Mouse (Mus musculus) forebrain, embryonic 16.5 days (tissue): ENCODE results near the gene Sh3d21. TPM values are rescaled to one million over a fixed set of nuclear protein-coding genes. Genes with fewer than 3 reads are reported as not detected.
A peak's percentile ranks its signal among the peaks of the same experiment; 100 is the strongest.

Experiments
- ATAC-seq: fragments of 200-750 bp; cut with Nextera tagmentation; 2 replicates; pipeline ENCODE4 v1.8.0; 2017; ENCODE audit warnings: mild to moderate bottlenecking, moderate library complexity
- H3K27ac ChIP-seq: fragments of 300-500 bp; sonication (generic); 2 replicates; pipeline ENCODE4 v1.5.1; 2014; ENCODE audit warnings: low read length, control low read depth
- H3K27me3 ChIP-seq: fragments of 300-500 bp; sonication (generic); replicated peaks from 2 replicates; pipeline ENCODE4 v1.6.1; 2014; ENCODE audit warnings: low read length; ENCODE audit not compliant: control insufficient read depth, insufficient read depth
- H3K36me3 ChIP-seq: fragments of 300-500 bp; sonication (generic); 2 replicates; pipeline ENCODE4 v1.6.1; 2014; ENCODE audit not compliant: control insufficient read depth, insufficient read depth
- H3K4me1 ChIP-seq: fragments of 300-500 bp; sonication (generic); replicated peaks from 2 replicates; pipeline ENCODE4 v1.6.1; 2014; ENCODE audit warnings: low read length; ENCODE audit not compliant: control insufficient read depth, insufficient read depth
- H3K4me2 ChIP-seq: fragments of 300-500 bp; sonication (generic); 2 replicates; pipeline ENCODE4 v1.6.1; 2014; ENCODE audit warnings: mild to moderate bottlenecking, low read length, control low read depth
- H3K4me3 ChIP-seq: fragments of 300-500 bp; sonication (generic); replicated peaks from 2 replicates; pipeline ENCODE4 v1.5.1; 2014; ENCODE audit warnings: mild to moderate bottlenecking, low read length, control low read depth
- H3K9ac ChIP-seq: fragments of 300-500 bp; sonication (generic); replicated peaks from 2 replicates; pipeline ENCODE4 v1.6.1; 2014; ENCODE audit warnings: low read depth, low read length, control low read depth
- H3K9me3 ChIP-seq: fragments of 300-500 bp; sonication (generic); 2 replicates; pipeline ENCODE4 v1.6.1; 2016; ENCODE audit warnings: low read length; ENCODE audit not compliant: control insufficient read depth
- WGBS: fragments of 180-500 bp; shearing (Covaris S2); extraction: QIAGEN DNeasy Blood & Tissue Kit; methylation state at CpG from one replicate; pipeline ENCODE4 v1.1.7; 2014; 5-methylcytosine and 5-hydroxymethylcytosine counted together
- polyA plus RNA-seq: library from polyadenylated mRNA; unstranded; fragments of >200 nt; fragmentation: Nextera tagmentation; extraction: Ambion mirVana; gene quantifications from 2 replicates; pipeline ENCODE4 v1.2.1, GENCODE M21; 2015

Sh3d21 gene
- polyA plus RNA-seq, 1 experiment from 2014 or later = 1.2 TPM

DNA sequence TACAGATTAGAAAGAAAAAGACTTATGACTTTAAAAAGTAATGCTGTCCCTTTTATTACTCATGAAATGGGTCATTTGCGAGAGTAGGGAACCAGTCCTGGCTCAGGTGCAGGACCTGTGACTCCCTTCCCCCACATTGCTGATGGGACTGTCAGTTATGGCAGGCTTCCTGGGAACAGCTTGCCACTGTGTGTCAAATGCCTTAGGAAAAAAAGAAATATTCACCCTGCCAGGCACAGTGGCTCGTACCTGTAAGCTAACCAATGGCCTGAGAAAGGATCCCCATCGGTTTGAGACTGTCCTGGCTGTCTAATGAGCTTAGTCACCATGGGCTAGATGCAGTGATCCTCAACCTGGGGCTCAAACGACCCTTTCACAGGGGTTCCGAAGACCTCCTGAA lies 43.2 kb downstream of the Sh3d21 start:
- no peak for ATAC-seq
- no peak overlapping the region for H3K4me3 ChIP-seq
- no peak overlapping the region for H3K4me2 ChIP-seq
- H3K36me3 ChIP-seq = peaks cover 4% of the 10 kb centered on the region; the same call in 1 of the 2 replicates
- 0 out of 2 replicates have a peak overlapping the region, but pooled peaks have one; percentile 19 for H3K27ac ChIP-seq
- H3K9me3 ChIP-seq = 0 out of 2 replicates have a peak, but pooled peaks cover 6% of the 10 kb centered on the region
- H3K27me3 ChIP-seq = no peaks in the 10 kb centered on the region
- peaks cover 14% of the 10 kb centered on the region for H3K4me1 ChIP-seq
- 86% methylated on average over 5 of the region's 5 CpGs for WGBS
- H3K9ac ChIP-seq = no peak overlapping the region

DNA sequence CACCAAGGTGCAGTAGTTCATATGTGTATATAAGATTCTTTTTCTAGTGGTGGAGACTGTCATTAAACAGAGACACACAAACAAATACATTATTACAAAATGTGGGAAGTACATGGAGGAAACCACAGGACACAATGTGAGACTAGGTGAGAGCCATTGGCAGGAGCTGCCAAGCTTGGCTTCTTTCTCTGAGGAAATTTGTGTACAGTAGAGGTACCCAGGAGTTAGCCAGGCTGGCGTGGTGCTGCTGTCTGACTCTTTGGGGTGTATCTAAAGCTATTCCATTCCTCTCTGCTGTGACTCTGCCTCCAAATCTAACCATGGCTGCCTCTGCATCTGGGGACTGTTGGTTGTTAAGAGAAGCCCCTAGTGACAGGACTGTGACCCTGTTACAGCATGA lies 44.2 kb downstream of the Sh3d21 start:
- Histone ChIP-seq H3K36me3 (peaks cover 2% of the 10 kb centered on the region; the same call in 1 of the 2 replicates), H3K9me3 (0 out of 2 replicates have a peak, but pooled peaks cover 6% of the 10 kb centered on the region), H3K27ac (peak overlapping the region; percentile 74), H3K4me1 (peaks cover 14% of the 10 kb centered on the region), H3K4me2 (no peak overlapping the region), H3K27me3 (no peaks in the 10 kb centered on the region), H3K4me3 (no peak overlapping the region), H3K9ac (no peak overlapping the region)
- ATAC-seq = no peak
- WGBS = 90% methylated on average over 1 of the region's 1 CpGs

DNA sequence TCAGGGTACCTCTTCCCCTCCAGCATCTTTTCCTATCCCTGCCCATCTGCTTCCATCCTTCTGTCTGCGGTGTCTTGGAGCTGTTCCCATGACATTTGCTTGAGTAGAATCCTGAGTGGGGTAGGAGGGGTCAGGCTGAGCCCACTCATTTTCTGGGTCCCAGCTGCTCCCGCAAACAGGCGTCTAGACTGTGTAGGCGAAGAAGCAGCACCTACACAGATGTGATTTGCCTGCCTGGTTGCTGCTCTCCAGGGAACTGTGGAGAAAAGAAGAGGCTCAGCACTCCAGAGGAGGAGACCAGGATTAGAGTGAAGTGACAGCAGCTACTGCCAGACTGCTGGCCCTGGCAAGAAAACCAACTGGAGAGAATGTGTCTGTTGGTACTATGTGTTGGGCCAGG lies 44.6 kb downstream of the Sh3d21 start:
- peak overlapping the region; percentile 74 for H3K27ac ChIP-seq
- no peak overlapping the region for H3K4me3 ChIP-seq
- no peak overlapping the region for H3K4me2 ChIP-seq

DNA sequence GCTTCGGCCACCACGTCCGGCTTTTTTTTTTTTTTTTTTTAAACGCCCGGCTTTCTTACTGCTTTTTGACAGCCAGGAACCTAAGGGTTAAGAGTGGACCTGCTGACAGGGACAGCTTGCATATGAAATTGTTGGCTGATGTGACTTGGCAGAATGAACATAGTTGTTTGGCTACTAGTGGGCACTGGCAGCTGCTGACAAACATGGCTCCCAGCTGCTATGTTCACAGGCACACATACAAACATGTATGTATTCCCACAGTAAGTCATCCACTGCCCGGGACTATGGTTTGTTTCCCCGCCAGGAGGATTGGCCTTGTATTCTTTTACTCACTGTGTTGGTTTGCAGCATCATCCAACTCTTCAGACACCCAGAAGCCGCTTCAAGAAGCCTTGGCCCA lies 46.2 kb downstream of the Sh3d21 start:
- WGBS = 79% methylated on average over 8 of the region's 8 CpGs

More for the DNA sequence above, 44.6 kb downstream of the Sh3d21 start:
- Histone ChIP-seq H3K9me3 (0 out of 2 replicates have a peak, but pooled peaks cover 6% of the 10 kb centered on the region), H3K9ac (no peak overlapping the region), H3K36me3 (peaks cover 2% of the 10 kb centered on the region; the same call in 1 of the 2 replicates), H3K4me1 (peaks cover 14% of the 10 kb centered on the region), H3K27me3 (no peaks in the 10 kb centered on the region)
- WGBS = 71% methylated on average over 4 of the region's 4 CpGs
- ATAC-seq = peak; percentile 52; the same call in 1 of the 2 replicates

DNA sequence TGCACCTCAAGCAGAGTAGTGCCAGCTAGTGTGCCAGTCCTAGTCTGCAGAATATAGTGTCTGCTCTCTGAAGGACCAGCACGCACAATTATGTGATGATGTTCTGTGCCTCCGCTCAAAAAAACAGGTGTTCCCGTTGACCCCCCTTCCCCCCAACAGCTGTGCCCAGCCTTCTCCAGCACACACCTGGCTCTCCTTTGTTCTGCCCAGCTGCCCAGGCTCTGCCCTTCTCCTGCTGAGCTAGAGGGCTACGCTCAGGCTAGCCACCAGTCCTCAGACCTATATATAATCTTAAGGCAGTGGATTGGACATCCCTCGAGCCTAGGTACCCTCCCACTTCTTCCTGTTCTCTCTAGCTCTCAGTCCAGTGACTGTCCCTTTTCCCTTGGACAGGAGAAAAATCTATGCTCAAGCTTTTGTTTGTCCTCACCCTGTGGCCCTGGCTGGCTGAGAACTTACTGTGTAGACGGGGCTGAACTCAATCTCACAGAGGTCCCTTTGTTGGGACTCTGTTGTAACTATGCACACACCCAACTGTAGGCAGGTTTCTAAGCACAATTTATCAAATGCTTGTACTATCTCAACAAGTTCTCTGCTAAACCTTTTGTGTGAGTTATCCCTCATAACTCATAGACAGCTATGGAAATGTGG lies 47.3 kb downstream of the Sh3d21 start:
- ATAC-seq = no peak

More for the DNA sequence above, 46.2 kb downstream of the Sh3d21 start:
- Histone ChIP-seq H3K4me3 (no peak overlapping the region), H3K4me2 (no peak overlapping the region), H3K4me1 (peaks cover 11% of the 10 kb centered on the region), H3K27ac (no peak overlapping the region), H3K27me3 (no peaks in the 10 kb centered on the region), H3K36me3 (peaks cover 2% of the 10 kb centered on the region; the same call in 1 of the 2 replicates), H3K9ac (no peak overlapping the region), H3K9me3 (0 out of 2 replicates have a peak, but pooled peaks cover 6% of the 10 kb centered on the region)
- ATAC-seq = no peak

DNA sequence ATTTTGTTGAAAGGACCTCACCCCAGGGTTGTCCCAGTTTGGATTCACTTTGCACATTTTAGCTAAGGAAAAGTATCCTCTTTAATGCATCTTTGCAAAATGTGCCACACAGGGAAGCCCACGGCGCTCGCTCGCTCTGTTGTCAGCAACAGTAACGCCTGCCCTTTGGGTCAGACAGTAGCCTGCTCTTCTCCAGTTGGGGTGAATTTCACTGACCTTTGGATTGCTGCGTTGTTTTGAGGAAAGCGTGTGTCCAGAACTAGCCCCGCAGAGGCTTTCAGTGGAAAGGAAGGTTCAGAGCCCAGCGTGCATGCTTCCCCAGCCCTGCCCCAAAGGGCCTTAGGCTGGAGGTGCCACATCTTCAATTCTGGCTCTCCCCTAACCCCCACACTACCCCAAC lies 47.9 kb downstream of the Sh3d21 start:
- 91% methylated on average over 9 of the region's 9 CpGs for WGBS
- H3K4me3 ChIP-seq = no peak overlapping the region
- no peak overlapping the region for H3K27ac ChIP-seq
- H3K4me2 ChIP-seq = no peak overlapping the region
- no peak for ATAC-seq
- H3K4me1 ChIP-seq = peaks cover 21% of the 10 kb centered on the region
- H3K9me3 ChIP-seq = no peaks in the 10 kb centered on the region
- H3K36me3 ChIP-seq = no peaks in the 10 kb centered on the region
- H3K27me3 ChIP-seq = no peaks in the 10 kb centered on the region
- H3K9ac ChIP-seq = no peak overlapping the region

More for the DNA sequence above, 47.3 kb downstream of the Sh3d21 start:
- WGBS = 73% methylated on average over 6 of the region's 6 CpGs
- Histone ChIP-seq H3K9me3 (no peaks in the 10 kb centered on the region), H3K4me2 (no peak overlapping the region), H3K9ac (no peak overlapping the region), H3K4me1 (peaks cover 15% of the 10 kb centered on the region), H3K27ac (no peak overlapping the region), H3K4me3 (no peak overlapping the region), H3K27me3 (no peaks in the 10 kb centered on the region), H3K36me3 (peaks cover under 1% of the 10 kb centered on the region; the same call in 1 of the 2 replicates)

DNA sequence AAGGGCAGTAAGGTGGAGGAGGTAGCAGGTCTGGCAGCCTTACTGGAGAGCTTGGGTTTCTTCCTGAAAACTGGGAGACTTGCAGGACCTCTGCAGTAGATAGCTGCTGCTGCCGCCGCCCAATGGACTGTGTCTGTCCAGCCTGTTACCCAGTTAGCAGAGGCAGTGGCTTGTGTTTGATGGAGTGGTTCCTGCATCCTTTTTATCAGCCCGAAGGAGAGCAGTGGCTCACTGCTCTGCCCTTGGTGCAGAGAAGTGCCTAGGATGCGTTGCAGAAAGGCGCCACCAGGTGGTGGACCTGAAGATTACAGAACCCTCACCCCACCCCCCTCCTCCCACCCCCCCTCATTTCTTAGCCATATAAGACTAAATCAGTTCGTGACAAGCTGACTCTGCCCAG lies 49.3 kb downstream of the Sh3d21 start:
- no peaks in the 10 kb centered on the region for H3K9me3 ChIP-seq
- WGBS = 20% methylated on average over 6 of the region's 6 CpGs
- ATAC-seq = no peak
- no peak overlapping the region for H3K4me2 ChIP-seq
- H3K9ac ChIP-seq = no peak overlapping the region
- H3K4me3 ChIP-seq = no peak overlapping the region
- H3K36me3 ChIP-seq = no peaks in the 10 kb centered on the region
- no peak overlapping the region for H3K27ac ChIP-seq
- H3K27me3 ChIP-seq = no peaks in the 10 kb centered on the region
- peaks cover 27% of the 10 kb centered on the region for H3K4me1 ChIP-seq

DNA sequence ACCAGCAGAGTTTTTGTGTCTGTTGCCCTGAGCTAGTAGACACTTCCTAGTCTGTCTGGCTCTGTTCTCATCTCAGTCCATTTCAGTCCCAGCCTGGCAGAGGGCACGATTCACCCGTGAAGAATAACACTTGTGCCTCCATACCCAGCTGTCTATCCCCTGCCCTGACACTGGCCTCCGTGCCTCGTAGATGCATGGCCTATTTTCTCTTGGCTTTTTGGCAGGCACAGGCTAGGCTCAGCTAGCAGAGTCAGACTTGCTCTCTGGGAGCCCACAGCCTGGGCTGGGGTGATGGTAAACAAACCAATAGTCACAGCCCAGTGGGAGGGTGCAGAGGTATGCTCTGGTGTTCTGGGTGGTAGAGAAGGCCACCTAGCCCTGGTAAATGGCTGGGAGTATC lies 50.0 kb downstream of the Sh3d21 start:
- no peak overlapping the region for H3K4me3 ChIP-seq
- no peaks in the 10 kb centered on the region for H3K9me3 ChIP-seq
- peaks cover 20% of the 10 kb centered on the region for H3K4me1 ChIP-seq
- ATAC-seq = no peak
- no peaks in the 10 kb centered on the region for H3K27me3 ChIP-seq
- 68% methylated on average over 4 of the region's 4 CpGs for WGBS
- no peaks in the 10 kb centered on the region for H3K36me3 ChIP-seq
- no peak overlapping the region for H3K27ac ChIP-seq
- no peak overlapping the region for H3K4me2 ChIP-seq
- H3K9ac ChIP-seq = no peak overlapping the region

DNA sequence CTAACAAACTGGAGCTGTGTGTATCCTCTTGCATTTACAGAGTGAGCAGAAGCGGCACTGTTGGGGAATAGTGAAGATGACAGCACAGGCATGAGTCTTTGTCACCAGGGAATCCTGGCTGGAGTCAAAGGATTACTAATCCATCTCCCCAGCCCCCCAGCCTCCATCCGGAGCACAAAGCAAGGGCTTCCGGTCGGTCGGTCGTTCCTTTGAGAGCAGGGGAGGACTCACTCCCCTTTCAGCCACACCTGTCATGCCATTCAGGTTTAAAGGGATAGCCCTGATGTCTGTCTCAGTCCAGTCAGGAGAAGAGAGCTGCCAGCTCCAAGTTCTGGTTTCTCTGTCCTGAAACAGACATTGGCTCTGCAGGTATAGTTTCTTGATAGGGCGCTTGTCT lies 52.1 kb downstream of the Sh3d21 start:
- H3K9ac ChIP-seq = peak overlapping the region; percentile 39
- no peaks in the 10 kb centered on the region for H3K27me3 ChIP-seq
- H3K4me2 ChIP-seq = no peak overlapping the region
- peaks cover 24% of the 10 kb centered on the region for H3K4me1 ChIP-seq
- H3K27ac ChIP-seq = peak overlapping the region; percentile 70
- no peak for ATAC-seq
- WGBS = 20% methylated on average over 7 of the region's 7 CpGs
- no peaks in the 10 kb centered on the region for H3K9me3 ChIP-seq
- H3K4me3 ChIP-seq = no peak overlapping the region
- no peaks in the 10 kb centered on the region for H3K36me3 ChIP-seq
